Mouse (Mus musculus) bone marrow macrophage, adult 2 months (primary cell): ENCODE data around the gene Slc16a6.

ENCODE experiments used
- CTCF ChIP-seq: IDR thresholded peaks from 2 replicates; pipeline ENCODE4 v1.5.1; 2012; ENCODE audit warnings: low read depth, mild to moderate bottlenecking, low read length, moderate library complexity
- POLR2A ChIP-seq: IDR thresholded peaks from 2 replicates; pipeline ENCODE4 v1.6.1; 2012; ENCODE audit warnings: mild to moderate bottlenecking, low read depth, low read length, borderline replicate concordance

- TF ChIP-seq POLR2A (no peak), CTCF (no peak)
These were observed 34.2 kb downstream of the Slc16a6 start for GRCm38 (mm10) chr11:109439209-109439608.
